Mouse (Mus musculus) heart, postnatal 10 days (tissue): ENCODE measurements at regions not wholly inside any gene's neighbourhood (a gene's known extent, or its start where the extent isn't known, plus 50 kb on each side); places are given as distances from the start of the nearest gene placed in this dataset.

Experiments
- DNase-seq, 2 experiments: peaks; one replicate each; pipeline ENCODE4 v3.0.0; 2021
- intact Hi-C: fragments of 180-260 bp; cut with DNase I; formaldehyde crosslinking; loops from one replicate; pipeline ENCODE4 v1.15.1; 2025

GRCm38 (mm10) chr13:59317458-59318005 lies 267.5 kb downstream of the Agtpbp1 start:
- DNase-seq, result no peak
- intact Hi-C loops, result no loop called here

GRCm38 (mm10) chr13:59315811-59316210 lies 269.2 kb downstream of the Agtpbp1 start:
- DNase-seq, result no peak
- intact Hi-C loops, result no loop called here

- DNase-seq, result peak in 1 of 2 experiments; percentile 15
- intact Hi-C loops, result no loop called here
Observed at GRCm38 (mm10) chr13:59314419-59314818, 270.6 kb downstream of the Agtpbp1 start.

- DNase-seq, result no peak
- intact Hi-C loops, result no loop called here
Observed at GRCm38 (mm10) chr13:59313725-59314330, 271.2 kb downstream of the Agtpbp1 start.

- intact Hi-C loops, result no loop called here
- DNase-seq, result no peak
Observed at GRCm38 (mm10) chr13:59292905-59293304, 292.1 kb downstream of the Agtpbp1 start.

GRCm38 (mm10) chr13:59289127-59289526 lies 295.9 kb downstream of the Agtpbp1 start:
- DNase-seq, result no peak
- intact Hi-C loops, result no loop called here

GRCm38 (mm10) chr13:59281199-59281598 lies 303.8 kb downstream of the Agtpbp1 start:
- DNase-seq, result no peak
- intact Hi-C loops, result no loop called here

- intact Hi-C loops, result no loop called here
- peak in 1 of 2 experiments; percentile 15 for DNase-seq
Observed at GRCm38 (mm10) chr13:59279136-59279535, 305.9 kb downstream of the Agtpbp1 start.

GRCm38 (mm10) chr13:59271661-59272060 lies 313.4 kb downstream of the Agtpbp1 start:
- DNase-seq, result no peak
- intact Hi-C loops, result no loop called here

- intact Hi-C loops, result no loop called here
- no peak for DNase-seq
Observed at GRCm38 (mm10) chr13:59266854-59267253, 318.2 kb downstream of the Agtpbp1 start.

GRCm38 (mm10) chr13:59264126-59264525 lies 320.9 kb downstream of the Agtpbp1 start:
- peak; percentile 14 to 17 for DNase-seq
- intact Hi-C loops, result no loop called here

- DNase-seq, result no peak
- intact Hi-C loops, result no loop called here
Observed at GRCm38 (mm10) chr13:59261924-59262323, 323.1 kb downstream of the Agtpbp1 start.

- no peak for DNase-seq
- intact Hi-C loops, result no loop called here
Observed at GRCm38 (mm10) chr13:59255798-59256435, 329.1 kb downstream of the Agtpbp1 start.

GRCm38 (mm10) chr13:59253667-59254558 lies 331.1 kb downstream of the Agtpbp1 start:
- intact Hi-C loops, result no loop called here
- DNase-seq, result peak; percentile 10 to 17

- intact Hi-C loops, result no loop called here
- DNase-seq, result no peak
Observed at GRCm38 (mm10) chr13:59251252-59252006, 333.6 kb downstream of the Agtpbp1 start.

GRCm38 (mm10) chr13:59248411-59248810 lies 336.6 kb downstream of the Agtpbp1 start:
- DNase-seq, result no peak
- intact Hi-C loops, result no loop called here

GRCm38 (mm10) chr13:59246984-59247537 lies 338.0 kb downstream of the Agtpbp1 start:
- no peak for DNase-seq
- intact Hi-C loops, result no loop called here

GRCm38 (mm10) chr13:59246070-59246469 lies 339.0 kb downstream of the Agtpbp1 start:
- intact Hi-C loops, result no loop called here
- no peak for DNase-seq

GRCm38 (mm10) chr13:59244622-59245021 lies 340.4 kb downstream of the Agtpbp1 start:
- no peak for DNase-seq
- intact Hi-C loops, result no loop called here

- intact Hi-C loops, result no loop called here
Observed at GRCm38 (mm10) chr13:59242671-59243070, 342.4 kb downstream of the Agtpbp1 start.

More at GRCm38 (mm10) chr13:59242671-59243070, 342.4 kb downstream of the Agtpbp1 start:
- DNase-seq, result no peak
